Mouse (Mus musculus): ENCODE results near the gene H3f3b.

DNA sequence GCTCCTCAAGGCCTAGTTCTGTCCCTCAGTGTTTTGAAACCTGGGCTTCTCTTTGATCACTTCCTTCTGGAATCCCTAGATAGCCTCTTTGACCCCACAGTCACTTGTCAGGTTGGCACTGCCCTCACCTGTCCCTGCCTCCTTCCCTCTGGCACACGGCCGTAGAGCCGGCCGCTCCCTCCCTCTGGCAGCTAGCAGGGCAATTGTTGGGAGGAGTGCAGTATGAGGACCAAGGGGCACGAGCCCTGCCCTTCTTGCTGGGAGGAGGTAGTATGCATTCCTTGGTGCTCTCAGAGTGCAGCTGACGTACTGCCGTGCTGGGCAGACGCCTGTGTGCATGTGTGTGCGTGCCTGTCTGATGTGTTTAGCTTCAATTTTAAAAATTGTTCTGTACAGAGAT lies 32.8 kb upstream of the H3f3b start:
- TF ChIP-seq MAX (IDR thresholded peaks at IDR 0.05) (no peak), CTCF (IDR thresholded peaks at IDR 0.05; ENCODE audit: control insufficient read depth, insufficient read depth, insufficient read length) (no peak), MYOD1 (IDR thresholded peaks at IDR 0.05; ENCODE audit: control insufficient read depth, insufficient read length, low read depth) (no peak), FOSL1 (IDR thresholded peaks at IDR 0.05; ENCODE audit: insufficient read depth, low read length, poor library complexity, severe bottlenecking) (no peak)
